Mouse (Mus musculus): ENCODE measurements around the gene Eif4e1b.

Gene Eif4e1b

GRCm38 (mm10) chr13:54805134-54805838 is 21.5 kb downstream of the Eif4e1b start:
- no peak for DNase-seq

GRCm38 (mm10) chr13:54806434-54806976 is 22.7 kb downstream of the Eif4e1b start:
- DNase-seq: no peak

- no peak for DNase-seq
Measured at GRCm38 (mm10) chr13:54808067-54808466, 24.3 kb downstream of the Eif4e1b start.

- no peak for DNase-seq
Measured at GRCm38 (mm10) chr13:54811476-54811875, 27.7 kb downstream of the Eif4e1b start.

- DNase-seq: no peak
Measured at GRCm38 (mm10) chr13:54813381-54813780, 29.6 kb downstream of the Eif4e1b start.

- no peak for DNase-seq
Measured at GRCm38 (mm10) chr13:54818399-54819254, 34.8 kb downstream of the Eif4e1b start.

- DNase-seq: no peak
Measured at GRCm38 (mm10) chr13:54821106-54821505, 37.3 kb downstream of the Eif4e1b start.

- DNase-seq: no peak
Measured at GRCm38 (mm10) chr13:54821931-54822330, 38.1 kb downstream of the Eif4e1b start.

- peak; percentile 96 for DNase-seq
Measured at GRCm38 (mm10) chr13:54824111-54824931, 40.5 kb downstream of the Eif4e1b start.

GRCm38 (mm10) chr13:54827992-54828391 is 44.2 kb downstream of the Eif4e1b start:
- DNase-seq: no peak

GRCm38 (mm10) chr13:54828508-54828907 is 44.7 kb downstream of the Eif4e1b start:
- DNase-seq: peak; percentile 41

- DNase-seq: no peak
Measured at GRCm38 (mm10) chr13:54829450-54829849, 45.7 kb downstream of the Eif4e1b start.

- no peak for DNase-seq
Measured at GRCm38 (mm10) chr13:54836351-54837030, 52.7 kb downstream of the Eif4e1b start.

- no peak for DNase-seq
Measured at GRCm38 (mm10) chr13:54837061-54837460, 53.3 kb downstream of the Eif4e1b start.

- DNase-seq: peak; percentile 73
Measured at GRCm38 (mm10) chr13:54837471-54837889, 53.7 kb downstream of the Eif4e1b start.

All from cerebellum, adult 9-10 months (tissue).